Mouse (Mus musculus): ENCODE data around the gene Mapk14.

DNA sequence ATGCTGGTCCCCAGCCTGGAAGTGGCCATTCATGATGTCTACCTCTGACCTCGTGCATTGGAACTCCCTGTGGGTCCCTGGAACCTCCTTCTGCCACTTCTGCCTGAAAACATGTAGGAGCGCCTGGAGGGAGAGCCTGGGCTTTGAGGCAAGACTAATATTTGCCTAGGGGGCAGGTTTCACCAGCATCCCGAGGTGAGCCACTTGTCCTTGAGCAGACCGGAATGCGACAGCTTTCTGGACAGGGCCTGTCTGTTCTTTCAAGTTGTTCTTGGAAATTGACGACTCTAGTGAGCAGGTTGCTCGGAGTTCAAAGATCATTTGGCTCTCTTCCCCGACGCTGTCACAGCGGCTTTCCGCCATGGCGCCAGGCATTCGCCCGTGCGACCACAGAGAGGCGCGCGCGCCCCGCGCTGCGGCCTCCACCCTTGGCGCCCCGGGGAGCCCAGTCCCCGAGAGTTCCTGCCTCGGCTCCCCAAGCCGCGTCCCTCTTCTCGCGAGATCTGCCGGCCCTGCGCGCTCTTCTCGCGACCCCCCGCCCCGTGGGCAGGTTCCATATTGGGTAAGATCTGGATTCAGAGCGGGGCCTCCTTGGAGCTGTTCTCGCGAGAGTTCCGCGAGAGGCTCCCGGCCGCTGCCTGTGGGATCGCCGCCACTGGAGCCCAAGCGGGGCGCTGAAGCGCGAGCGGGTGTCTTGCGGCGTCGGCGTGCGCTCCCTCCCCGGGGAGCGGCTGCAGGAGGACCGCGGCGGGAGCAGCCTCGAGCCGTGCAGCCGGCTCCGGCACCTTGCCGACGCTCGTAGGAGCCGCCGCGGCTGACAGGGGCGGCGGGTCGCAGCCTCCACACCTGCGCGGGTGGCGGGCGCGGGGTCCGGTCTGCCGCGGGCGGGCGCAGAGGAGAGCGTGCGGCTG lies at the start of gene Mapk14:
- peak; percentile 65 for TF ChIP-seq CTCF (IDR thresholded peaks at IDR 0.05; ENCODE audit: borderline replicate concordance, extremely low read depth, insufficient read depth, insufficient read length)
- peak; percentile 98 for TF ChIP-seq POLR2A (IDR thresholded peaks at IDR 0.05; ENCODE audit: borderline replicate concordance, extremely low read depth, insufficient read depth, insufficient read length, poor library complexity, severe bottlenecking)

All from brain, embryonic 14.5 days (tissue).